Mouse (Mus musculus): Measurements from ENCODE around the gene Gm45140.
"Not testable (repeated sequence)": the region's sequence is repeated elsewhere in the genome, so short reads cannot be mapped to it uniquely, and the experiment has no call there.

Gm45140 gene

DNA sequence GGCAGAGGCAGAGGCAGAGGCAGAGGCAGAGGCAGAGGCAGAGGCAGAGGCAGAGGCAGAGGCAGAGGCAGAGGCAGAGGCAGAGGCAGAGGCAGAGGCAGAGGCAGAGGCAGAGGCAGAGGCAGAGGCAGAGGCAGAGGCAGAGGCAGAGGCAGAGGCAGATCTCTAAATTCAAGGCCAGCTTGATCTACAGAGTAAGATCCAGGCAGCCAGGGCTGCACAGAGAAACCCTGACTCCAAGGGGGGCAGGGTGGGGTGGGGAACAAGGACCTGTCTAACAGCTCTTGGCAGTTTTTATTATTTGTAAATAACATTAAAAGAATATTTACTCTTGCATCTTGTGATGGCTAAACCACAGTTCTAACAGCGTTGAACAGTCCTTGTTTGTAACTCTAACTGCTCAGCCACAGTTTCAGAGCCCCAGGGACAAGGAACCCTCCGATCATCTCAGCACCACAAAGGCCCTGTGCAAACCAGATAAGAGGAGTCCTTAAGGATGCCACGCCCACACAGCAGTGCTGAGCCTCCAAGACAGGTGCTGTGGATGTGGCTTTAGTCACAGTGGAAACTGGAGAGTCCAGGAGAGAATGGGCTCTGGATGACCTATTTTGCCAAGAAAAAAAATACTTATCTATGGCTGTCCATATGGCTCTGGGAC, 59.9 kb downstream of the Gm45140 start:
- DNase-seq (ENCODE audit: low spot score) = no peak

DNA sequence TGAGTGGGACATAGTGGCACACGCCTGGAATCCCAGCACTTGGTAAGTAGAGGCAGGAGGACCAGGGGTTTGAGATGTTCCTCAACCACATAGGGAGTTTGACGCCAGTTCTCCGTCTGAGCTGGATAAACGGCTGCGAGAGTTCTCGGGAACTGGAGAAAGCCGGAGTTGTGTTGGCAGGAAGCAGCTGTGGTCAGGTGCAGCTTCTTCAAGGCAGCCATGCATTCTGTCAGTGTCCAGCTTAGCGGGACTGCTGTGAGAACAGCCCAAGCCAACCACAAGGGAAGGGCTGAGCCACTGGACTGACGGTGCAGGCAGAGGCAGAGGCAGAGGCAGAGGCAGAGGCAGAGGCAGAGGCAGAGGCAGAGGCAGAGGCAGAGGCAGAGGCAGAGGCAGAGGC, 60.7 kb downstream of the Gm45140 start:
- DNase-seq (ENCODE audit: low spot score) = no peak

GRCm38 (mm10) chr6:87774466-87774865, 61.1 kb downstream of the Gm45140 start:
- no peak for DNase-seq (ENCODE audit: low spot score)

DNA sequence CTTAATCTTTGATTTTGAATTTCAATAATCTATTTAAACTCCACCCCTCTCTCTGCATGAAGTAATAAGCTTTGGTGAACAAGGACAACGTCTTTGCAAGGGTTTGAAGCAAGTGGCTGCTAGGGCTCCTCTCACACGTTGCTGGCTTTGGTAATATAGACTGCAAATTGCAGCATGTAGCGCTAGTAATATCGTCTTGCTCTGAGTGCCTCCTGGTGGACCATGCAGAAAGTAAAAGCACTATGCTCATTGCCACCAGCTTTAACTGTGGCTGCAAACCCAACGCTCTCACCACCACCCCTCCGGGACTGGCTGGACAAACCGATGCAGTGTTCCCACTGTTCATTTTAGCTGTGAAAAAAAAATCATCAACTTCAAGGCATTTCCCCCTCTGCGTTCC, 65.0 kb downstream of the Gm45140 start:
- no peak for DNase-seq (ENCODE audit: low spot score)

DNA sequence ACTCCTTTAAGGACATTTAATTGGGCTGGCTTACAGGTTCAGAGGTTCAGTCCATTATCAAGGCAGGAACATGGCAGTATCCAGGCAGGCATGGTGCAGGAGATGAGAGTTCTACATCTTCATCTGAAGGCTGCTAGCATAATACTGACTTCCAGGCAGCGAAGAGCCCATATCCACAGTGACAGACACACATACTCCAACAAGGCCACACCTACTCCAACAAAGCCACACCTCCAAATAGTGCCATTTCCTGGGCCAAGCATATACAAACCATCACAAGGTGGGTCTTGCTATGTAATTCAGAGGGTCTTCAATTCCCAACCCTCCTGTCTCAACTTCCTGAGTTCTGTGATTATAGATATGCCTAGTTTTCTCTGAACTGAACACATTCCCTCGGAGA, 71.3 kb downstream of the Gm45140 start:
- DNase-seq (ENCODE audit: low spot score) = not testable (repeated sequence)

DNA sequence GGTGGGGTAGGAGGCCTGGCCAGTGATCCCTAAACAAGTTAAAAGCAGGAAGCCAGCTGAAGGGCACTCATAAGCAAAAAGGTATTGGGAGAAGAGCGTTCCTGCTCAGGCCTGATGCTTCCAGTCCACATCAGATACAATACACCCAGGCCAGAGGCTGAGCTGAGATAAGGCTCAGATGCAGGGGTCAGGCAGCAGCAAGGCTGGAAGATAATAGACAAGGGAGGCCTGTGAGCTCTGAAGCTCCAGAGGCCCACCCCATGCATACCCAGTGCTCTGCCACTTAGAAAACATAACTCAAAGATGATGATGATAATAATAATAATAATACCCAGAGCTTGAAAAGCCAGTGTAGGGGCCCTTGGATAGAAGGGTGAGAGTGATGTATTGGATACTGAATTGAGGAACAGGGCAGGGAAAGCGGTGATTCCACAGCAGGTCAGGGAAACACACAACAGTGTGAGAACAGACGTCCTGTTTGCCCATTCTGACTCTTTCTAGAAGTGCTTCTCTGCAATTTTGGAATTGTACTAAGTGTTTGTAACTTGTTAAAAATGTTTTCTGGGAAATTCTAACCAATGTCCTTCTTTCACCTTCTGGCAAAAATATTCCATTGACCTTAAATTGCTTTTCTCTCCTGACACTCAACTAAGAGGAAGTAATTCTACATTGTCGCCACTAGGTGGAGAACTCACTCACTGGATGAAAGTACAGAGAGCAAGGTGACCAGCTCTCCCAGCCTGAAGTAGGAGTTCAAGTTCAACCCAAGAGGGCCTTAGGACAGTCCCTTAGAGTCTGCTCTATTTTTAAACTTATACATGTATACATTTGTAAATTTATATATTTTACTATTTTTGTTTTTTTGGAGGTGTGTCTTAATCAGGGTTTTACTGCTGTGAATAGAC, 72.0 kb downstream of the Gm45140 start:
- DNase-seq (ENCODE audit: low spot score) = no peak

DNA sequence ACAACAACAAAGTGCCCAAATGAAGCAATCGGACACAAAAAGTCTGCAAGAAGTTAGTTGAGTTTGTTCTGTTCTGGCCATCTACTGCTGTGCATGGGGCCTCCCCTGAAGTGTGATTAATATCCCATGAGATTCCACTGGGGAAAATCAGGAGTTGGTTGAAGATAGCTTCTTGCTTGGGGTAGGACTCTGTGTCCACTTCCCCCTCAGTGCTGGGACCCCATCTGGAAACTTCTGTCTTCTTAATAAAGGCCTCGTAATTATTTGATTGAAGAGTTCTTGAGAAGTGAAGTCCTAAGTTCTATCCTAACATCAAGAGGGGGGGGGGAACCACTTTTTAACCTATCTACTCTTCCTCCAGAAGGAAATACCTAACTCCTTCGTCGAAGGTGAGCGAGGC, 73.4 kb downstream of the Gm45140 start:
- DNase-seq (ENCODE audit: low spot score) = no peak

DNA sequence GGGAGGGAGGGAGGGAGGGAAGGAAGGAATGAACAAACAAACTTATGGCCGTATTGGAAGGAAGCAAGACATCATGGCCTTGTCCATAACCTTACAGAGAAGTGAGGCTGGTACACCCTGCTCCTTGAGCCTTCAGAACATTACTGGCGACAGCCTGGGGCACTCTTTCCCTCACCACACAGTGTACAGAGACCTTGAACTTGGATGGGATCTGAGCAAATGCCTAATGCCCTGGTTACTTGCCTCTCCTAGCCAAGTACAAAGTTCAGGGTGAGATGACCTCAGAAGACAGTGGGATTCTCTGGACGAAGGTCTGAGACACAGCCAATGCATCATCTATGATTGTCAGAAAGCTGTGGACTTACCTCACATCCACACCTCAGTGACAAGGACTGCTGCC, 75.7 kb downstream of the Gm45140 start:
- no peak for DNase-seq (ENCODE audit: low spot score)

GRCm38 (mm10) chr6:87759404-87759803, 76.2 kb downstream of the Gm45140 start:
- no peak for DNase-seq (ENCODE audit: low spot score)

GRCm38 (mm10) chr6:87756896-87757295, 78.7 kb downstream of the Gm45140 start:
- DNase-seq (ENCODE audit: low spot score) = no peak

- DNase-seq (ENCODE audit: low spot score) = no peak
Observed at GRCm38 (mm10) chr6:87755196-87755595, 80.4 kb downstream of the Gm45140 start.

GRCm38 (mm10) chr6:87751574-87751973, 84.0 kb downstream of the Gm45140 start:
- no peak for DNase-seq (ENCODE audit: low spot score)

GRCm38 (mm10) chr6:87750184-87750910, 85.2 kb downstream of the Gm45140 start:
- no peak for DNase-seq (ENCODE audit: low spot score)

GRCm38 (mm10) chr6:87748531-87748930, 87.1 kb downstream of the Gm45140 start:
- DNase-seq (ENCODE audit: low spot score) = no peak

GRCm38 (mm10) chr6:87748078-87748477, 87.5 kb downstream of the Gm45140 start:
- DNase-seq (ENCODE audit: low spot score) = no peak

- DNase-seq (ENCODE audit: low spot score) = peak; percentile 33
Observed at GRCm38 (mm10) chr6:87746849-87747248, 88.7 kb downstream of the Gm45140 start.

DNA sequence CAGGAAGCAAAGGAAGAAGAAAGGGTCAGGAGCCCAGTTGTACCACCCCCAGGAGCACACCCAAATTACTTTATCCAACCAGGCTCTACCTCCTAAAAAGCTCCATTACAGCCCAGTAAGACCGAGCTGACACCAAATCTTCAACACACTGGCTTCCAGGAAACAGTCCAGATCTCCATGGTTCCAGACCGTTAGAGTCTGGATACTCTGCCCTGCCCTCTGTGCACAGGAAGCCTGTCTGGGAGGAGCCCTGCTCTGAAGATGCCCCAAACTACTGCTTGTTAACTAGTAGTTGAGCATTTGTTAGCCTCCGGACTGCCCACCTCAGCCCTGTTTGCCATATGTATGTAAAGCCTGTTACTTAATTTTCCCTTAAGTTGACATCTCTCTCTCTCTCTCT, 89.5 kb downstream of the Gm45140 start:
- no peak for DNase-seq (ENCODE audit: low spot score)

- no peak for DNase-seq (ENCODE audit: low spot score)
Observed at GRCm38 (mm10) chr6:87745301-87745700, 90.3 kb downstream of the Gm45140 start.

- no peak for DNase-seq (ENCODE audit: low spot score)
Observed at GRCm38 (mm10) chr6:87744632-87745031, 91.0 kb downstream of the Gm45140 start.

DNA sequence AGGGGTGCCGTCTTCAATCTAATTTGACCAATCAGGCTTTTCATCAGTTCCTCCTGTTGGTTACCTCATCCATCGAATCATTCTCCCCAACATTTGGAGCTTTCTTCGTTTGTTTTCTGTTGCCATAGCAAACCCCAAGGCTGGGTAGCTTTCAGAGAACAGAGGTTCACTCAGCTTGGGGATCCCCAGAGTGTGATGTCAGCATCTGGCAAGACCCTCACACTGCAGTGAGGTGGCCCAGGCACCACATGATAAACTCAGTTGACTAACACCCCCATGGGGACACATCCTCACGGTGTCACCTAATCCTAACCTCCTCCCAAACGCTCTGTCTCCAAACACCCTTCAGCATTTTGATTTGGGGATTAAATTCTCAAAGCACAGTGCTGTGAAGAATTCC, 92.3 kb downstream of the Gm45140 start:
- DNase-seq (ENCODE audit: low spot score) = no peak

DNA sequence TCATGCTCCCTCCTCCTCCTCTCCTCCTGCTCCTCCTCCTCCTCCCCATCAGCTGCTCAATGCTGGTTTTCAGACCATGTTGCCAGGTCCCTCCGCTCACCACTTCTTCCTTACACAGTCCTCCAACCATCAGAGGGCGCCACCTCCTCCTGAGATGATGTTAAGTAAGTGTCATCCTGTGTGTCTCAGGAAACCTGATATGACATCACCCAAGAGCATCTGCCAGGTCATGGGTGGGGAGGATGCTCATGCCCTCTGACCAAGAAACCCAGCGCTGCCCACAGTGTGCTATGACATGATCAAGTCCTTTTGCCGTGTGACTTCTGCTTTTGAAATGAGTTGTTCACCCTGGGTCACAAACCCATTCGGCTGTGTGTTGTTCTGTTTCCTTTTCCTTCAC, 92.8 kb downstream of the Gm45140 start:
- no peak for DNase-seq (ENCODE audit: low spot score)

- DNase-seq (ENCODE audit: low spot score) = no peak
Observed at GRCm38 (mm10) chr6:87741978-87742377, 93.6 kb downstream of the Gm45140 start.

DNA sequence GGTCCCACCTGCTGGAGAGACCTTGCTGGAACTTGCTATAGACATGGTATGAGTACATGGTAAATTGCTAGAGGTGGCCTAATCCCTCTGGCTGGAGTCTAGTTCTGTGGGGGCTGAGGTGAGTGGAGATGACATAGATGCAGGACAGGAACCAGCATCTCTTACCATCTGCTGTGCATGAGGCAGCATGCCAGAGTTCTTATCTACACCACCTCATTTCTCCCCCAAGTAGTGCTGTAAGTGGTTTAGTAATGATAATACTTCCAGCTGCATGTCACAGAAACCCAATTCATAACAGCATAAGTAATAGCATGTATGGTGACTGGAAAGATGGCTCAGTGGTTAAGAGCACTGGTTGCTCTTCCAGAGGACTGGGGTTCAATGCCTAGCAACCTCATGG, 95.1 kb downstream of the Gm45140 start:
- no peak for DNase-seq (ENCODE audit: low spot score)

Measured in urinary bladder, postnatal 25 days (tissue).